Mouse (Mus musculus) thymus, postnatal 4 days (tissue): Measurements from ENCODE around the gene Btbd17.

Experiments
- DNase-seq: peaks from one replicate; pipeline ENCODE4 v3.0.0; 2021

Gene Btbd17

GRCm38 (mm10) chr11:114795848-114796322 is at the start of gene Btbd17:
Btbd17 (minus strand) TSS chr11:114795945.
- DNase-seq: no peak

- DNase-seq: no peak
Observed at GRCm38 (mm10) chr11:114844464-114845220, 48.9 kb upstream of the Btbd17 start.

- DNase-seq: peak; percentile 23
Observed at GRCm38 (mm10) chr11:114843818-114844463, 48.2 kb upstream of the Btbd17 start.

GRCm38 (mm10) chr11:114833166-114833565 is 37.4 kb upstream of the Btbd17 start:
- DNase-seq: no peak

- no peak for DNase-seq
Observed at GRCm38 (mm10) chr11:114830433-114830773, 34.7 kb upstream of the Btbd17 start.

- DNase-seq: peak; percentile 26
Observed at GRCm38 (mm10) chr11:114829499-114830432, 34.0 kb upstream of the Btbd17 start.

- no peak for DNase-seq
Observed at GRCm38 (mm10) chr11:114826686-114827085, 30.9 kb upstream of the Btbd17 start.

- DNase-seq: no peak
Observed at GRCm38 (mm10) chr11:114823199-114823725, 27.5 kb upstream of the Btbd17 start.

- DNase-seq: no peak
Observed at GRCm38 (mm10) chr11:114822727-114823126, 27.0 kb upstream of the Btbd17 start.

GRCm38 (mm10) chr11:114821325-114821724 is 25.6 kb upstream of the Btbd17 start:
- no peak for DNase-seq

GRCm38 (mm10) chr11:114820444-114820843 is 24.7 kb upstream of the Btbd17 start:
- no peak for DNase-seq

- DNase-seq: no peak
Observed at GRCm38 (mm10) chr11:114819110-114819509, 23.4 kb upstream of the Btbd17 start.

- DNase-seq: no peak
Observed at GRCm38 (mm10) chr11:114818185-114818584, 22.4 kb upstream of the Btbd17 start.

GRCm38 (mm10) chr11:114816934-114817333 is 21.2 kb upstream of the Btbd17 start:
- no peak for DNase-seq

GRCm38 (mm10) chr11:114814873-114815592 is 19.3 kb upstream of the Btbd17 start:
- DNase-seq: no peak

GRCm38 (mm10) chr11:114812731-114813240 is 17.0 kb upstream of the Btbd17 start:
- peak; percentile 96 for DNase-seq

- no peak for DNase-seq
Observed at GRCm38 (mm10) chr11:114810344-114810743, 14.6 kb upstream of the Btbd17 start.

GRCm38 (mm10) chr11:114809371-114809770 is 13.6 kb upstream of the Btbd17 start:
- DNase-seq: no peak

GRCm38 (mm10) chr11:114807686-114808427 is 12.1 kb upstream of the Btbd17 start:
- DNase-seq: no peak

- DNase-seq: no peak
Observed at GRCm38 (mm10) chr11:114807025-114807424, 11.3 kb upstream of the Btbd17 start.

GRCm38 (mm10) chr11:114803990-114804389 is 8.2 kb upstream of the Btbd17 start:
- DNase-seq: no peak
